Mouse (Mus musculus): ENCODE results near the gene Exoc3l2.
"Not testable (repeated sequence)": the region's sequence is repeated elsewhere in the genome, so short reads cannot be mapped to it uniquely, and the experiment has no call there.

The Exoc3l2 gene

DNA sequence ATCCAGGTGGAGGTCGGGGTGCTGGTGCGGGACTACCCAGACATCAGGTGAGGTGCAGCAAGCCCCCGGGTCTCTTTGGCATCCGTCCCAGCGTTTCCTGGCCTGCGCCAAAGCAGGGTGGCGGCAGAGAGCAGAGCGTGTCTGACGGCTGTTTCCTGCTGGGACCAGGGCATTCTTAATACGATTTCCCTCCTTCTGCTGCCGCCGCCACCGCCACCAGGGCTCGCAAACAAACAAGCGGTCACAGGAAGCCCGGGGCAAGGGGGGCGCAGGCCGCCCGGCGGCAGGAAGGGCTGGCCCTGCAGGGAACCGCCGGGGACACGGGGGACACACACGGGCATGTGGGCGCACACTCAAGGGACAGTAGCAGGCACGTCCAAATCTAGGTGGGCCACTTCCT is 28.6 kb downstream of the Exoc3l2 start:
- no peak for DNase-seq

GRCm38 (mm10) chr7:19494751-19495474 is 31.8 kb downstream of the Exoc3l2 start:
- DNase-seq, result no peak

DNA sequence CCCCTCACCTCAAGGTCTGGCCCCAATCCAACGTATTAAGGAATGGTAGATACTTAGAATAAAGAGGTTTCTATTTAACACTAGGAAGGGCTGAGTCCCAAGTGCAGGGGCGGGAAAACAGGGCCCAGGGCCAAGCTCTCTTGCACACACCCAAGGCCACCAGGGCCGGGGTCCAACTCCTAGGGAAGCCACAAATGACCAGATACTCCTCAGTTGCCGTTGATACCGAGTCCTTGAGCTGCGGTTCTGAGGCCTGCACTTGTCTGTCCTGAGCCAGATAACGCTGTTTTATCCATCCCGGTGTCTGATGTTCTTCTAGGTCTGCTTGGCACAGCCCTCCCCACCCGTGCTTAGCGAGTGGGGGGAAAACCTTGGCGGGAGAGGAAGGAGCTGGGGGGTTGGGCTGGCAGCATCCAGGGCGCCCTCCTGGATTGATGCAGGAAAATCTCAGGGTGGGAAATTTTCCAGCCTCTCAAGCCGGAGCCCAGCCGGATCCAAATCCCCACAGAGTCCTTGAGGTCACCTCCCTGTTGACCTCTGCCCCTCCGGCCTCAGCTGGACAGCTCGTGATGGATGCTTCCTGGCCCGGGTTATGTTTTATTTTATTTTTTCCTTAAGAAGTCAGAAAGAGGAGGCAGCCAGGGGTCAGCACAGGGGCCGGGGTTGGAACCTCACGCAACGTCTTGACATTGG is 32.5 kb downstream of the Exoc3l2 start:
- no peak for DNase-seq

GRCm38 (mm10) chr7:19496214-19496555 is 33.1 kb downstream of the Exoc3l2 start:
- DNase-seq, result no peak

- no peak for DNase-seq
These were observed 35.2 kb downstream of the Exoc3l2 start for GRCm38 (mm10) chr7:19498326-19498725.

GRCm38 (mm10) chr7:19500420-19501363 is 37.6 kb downstream of the Exoc3l2 start:
- no peak for DNase-seq

- DNase-seq, result no peak
These were observed 38.5 kb downstream of the Exoc3l2 start for GRCm38 (mm10) chr7:19501658-19502057.

- DNase-seq, result no peak
These were observed 40.4 kb downstream of the Exoc3l2 start for GRCm38 (mm10) chr7:19503481-19504068.

GRCm38 (mm10) chr7:19506326-19506725 is 43.2 kb downstream of the Exoc3l2 start:
- DNase-seq, result no peak

DNA sequence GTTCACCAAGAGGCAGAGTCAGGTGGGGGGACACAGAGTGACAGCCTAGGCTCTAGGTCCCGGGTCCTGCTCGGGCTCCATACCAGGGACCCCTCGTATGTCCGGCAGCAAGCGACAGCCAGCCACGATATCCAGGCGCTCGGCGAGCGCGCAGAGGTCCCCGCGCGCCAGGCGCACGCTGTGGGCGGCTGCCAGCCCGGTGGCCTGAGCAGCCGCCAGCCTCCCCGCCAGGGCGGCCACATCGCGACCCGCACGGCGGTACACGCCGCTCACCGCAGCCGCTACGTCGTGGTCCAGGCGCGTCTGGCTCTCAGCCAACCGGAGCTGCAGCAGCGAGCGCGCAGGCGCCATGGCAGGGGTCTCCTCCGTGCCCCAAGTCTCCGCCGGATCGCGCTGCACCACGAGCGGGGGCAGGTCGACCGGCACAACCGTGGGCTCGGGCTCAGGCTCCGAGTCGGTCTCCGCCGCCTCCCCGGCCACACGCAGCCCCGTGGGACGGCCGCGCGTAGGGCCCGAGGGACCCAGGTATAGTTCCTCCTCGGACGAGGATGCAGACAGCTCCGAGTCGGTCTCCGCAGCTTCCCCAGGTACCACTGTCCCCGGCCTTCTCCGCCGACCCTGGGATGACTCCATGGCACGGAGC is 44.0 kb downstream of the Exoc3l2 start:
- no peak for DNase-seq

DNA sequence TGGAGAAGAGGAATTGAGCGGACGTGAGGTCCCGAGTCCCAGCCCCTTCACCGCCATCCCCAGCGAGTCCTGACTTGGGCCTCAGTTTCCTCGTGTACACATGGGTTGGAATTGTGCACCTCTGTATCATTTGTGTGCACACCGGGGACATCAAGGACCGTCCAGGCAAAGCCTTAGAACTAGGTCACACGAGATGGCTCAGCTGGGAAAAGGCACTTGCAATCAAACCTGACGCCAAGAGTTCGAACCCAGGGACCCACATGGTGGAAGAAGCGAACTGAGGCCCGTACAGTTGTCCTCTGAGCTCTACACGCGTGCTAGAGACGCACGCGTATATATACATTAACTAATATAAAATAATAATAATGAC is 44.5 kb downstream of the Exoc3l2 start:
- no peak for DNase-seq

DNA sequence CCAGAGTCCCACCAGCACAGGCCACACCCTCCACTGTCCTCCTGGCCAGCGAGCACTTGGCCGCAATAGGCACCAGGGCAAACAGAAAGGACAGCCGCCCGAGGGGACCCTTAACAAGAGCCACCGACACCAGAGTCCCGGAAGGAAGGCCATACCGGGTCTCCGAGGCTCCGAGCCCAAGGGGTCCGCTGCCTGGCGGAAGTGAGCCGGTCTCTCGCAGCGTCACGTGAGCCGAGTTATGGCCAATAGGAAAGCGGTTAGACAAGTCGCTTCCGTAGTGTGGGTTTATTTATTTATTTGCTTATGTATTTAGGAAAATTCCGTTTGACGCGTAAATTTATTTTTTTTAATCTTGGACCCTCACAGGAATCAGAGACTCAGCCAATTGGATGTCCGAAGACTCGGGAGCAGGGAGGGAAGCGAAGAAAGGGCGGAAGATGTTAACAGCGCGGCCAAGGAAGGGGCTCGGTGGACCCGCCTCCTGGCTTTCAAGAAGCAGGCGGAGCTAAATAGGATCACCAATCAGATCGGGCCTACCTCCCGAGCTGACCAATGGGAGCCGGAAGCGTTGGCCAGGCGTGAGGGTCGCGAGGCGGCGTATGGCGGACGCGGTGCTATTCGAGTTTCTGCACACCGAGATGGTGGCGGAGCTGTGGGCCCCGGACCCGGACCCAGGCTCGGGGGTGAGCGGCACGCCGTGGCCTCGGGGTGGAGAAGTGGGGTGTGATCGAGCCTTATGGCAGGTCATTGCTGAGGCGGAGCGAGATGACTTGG is 45.2 kb downstream of the Exoc3l2 start, which contains the start of the genes Bloc1s3 and Trappc6a:
TSS of gene Bloc1s3 (minus strand) at position 218 of the 774 bp plus-strand sequence.
TSS of gene Trappc6a (plus strand) at position 246 of the 774 bp plus-strand sequence.
- peak; percentile 92 for DNase-seq

DNA sequence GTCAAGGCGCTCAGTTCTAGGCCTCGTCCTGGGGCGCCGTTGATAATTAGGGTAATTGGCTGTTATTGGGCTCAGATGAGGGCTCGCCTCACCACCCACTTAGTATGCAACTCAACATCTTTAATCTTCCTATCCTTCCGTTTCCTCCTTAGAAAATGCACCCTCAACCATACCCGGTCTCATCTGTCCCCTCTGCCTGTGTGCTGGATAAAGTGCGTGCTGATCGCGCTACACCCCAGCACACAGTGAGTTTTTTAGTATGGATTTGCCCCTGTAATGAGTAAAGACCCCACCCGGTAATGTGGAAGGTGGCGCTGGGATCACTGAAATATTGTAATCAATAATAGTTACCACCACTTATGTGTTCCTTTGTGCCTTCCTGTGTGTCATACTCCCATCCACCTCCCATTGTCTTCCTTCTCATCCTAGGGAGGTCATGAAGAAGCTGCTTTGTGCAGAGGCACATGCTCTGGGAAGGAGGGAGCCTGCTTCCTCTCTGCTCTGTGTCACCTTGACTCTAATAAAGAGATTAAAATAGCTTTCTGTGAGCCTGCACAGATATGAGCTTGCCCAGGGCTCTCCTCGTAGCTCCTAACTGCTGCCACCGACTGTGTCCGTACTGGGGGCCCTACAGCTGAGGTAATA is 45.9 kb downstream of the Exoc3l2 start:
- DNase-seq, result no peak

- DNase-seq, result no peak
These were observed 46.7 kb downstream of the Exoc3l2 start for GRCm38 (mm10) chr7:19509786-19510185.

GRCm38 (mm10) chr7:19511934-19512333 is 48.8 kb downstream of the Exoc3l2 start:
- not testable (repeated sequence) for DNase-seq

DNA sequence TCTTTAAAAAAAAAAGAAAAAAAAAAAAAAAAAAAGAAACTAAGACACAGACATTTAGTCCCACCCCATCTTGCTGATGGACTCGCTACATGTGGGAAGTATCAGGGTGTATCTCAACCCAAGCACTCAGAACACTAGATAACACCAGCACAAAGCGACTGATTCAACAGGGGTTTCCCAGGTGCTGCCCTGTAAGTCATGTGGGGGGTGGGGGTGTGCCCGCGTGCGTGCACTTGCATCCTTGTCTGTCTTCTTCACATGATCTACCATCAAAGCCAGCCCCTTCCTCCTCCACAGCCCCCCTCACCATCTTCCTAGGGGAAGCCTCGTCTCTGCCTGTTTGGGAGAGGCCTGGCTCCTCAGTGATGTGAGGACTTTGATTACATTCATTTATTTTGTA is 49.2 kb downstream of the Exoc3l2 start:
- DNase-seq, result no peak

DNA sequence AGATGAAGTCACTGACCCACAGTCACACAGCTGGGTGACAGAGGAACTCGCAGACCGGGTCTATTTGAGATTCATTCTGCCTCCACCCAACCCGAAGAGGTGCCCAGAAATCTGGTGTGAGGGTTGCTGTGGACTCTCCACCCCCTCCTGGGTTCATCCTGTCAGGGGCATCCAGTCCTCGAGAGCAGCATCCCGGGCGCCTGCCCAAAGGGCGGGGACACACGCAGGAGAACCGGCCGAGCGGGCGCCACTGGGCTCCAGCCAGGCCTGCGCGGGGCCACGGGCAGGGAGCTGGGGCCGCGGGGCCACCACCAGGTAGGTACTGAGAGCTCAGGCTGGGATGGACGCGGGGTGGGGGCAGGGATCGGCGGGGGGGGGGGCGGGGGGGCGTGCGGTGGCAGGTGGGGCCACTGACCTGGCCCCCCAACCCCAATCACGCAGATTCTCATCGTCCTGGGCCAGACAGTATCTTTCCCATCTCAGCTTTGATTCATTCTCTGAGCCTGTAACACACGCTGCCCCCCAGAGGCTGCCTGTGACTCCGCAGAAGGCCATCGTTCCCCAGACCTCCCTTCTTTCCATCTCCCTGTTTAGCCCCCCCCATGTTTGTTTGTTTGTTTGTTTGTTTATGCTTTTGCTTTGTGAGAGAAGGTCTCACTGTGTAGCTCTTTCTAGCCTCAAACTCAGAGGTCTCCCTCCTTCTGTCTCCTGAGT is 54.7 kb downstream of the Exoc3l2 start, which contains the start of gene Nkpd1:
TSS of gene Nkpd1 (plus strand) at position 187 of the 714 bp plus-strand sequence.
- peak; percentile 71 for DNase-seq

GRCm38 (mm10) chr7:19520032-19520431 is 56.9 kb downstream of the Exoc3l2 start:
- DNase-seq, result no peak

DNA sequence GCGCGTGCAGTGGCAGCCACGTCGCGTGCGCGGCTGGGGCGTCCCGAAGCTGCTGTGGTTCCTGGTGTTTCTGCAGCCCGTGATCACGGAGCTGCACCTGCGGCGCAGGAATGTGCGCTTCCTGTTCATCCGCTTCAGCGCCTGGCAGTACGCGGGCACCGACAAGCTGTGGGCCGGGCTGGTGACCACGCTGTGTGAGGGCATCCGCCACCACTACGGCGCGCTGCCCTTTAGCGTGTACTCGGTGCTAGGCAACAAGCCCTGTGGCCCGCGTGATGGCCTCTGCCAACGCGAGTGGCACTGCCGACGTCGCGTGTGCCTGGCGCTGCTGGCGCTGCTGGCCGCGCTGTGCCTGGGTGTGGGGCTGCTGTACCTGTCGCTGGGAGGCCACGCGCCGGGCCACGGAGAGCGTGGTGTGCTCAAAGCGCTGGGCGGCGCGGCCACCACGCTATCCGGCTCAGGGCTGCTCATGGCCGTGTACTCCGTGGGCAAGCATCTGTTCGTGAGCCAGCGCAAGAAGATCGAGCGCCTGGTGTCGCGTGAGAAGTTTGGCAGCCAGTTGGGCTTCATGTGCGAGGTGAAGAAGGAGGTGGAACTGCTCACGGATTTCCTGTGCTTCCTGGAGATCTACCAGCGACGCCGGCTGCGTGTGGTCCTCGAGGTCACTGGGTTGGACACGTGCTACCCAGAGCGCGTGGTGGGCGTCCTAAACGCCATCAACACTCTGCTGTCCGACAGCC is 60.1 kb downstream of the Exoc3l2 start:
- DNase-seq, result no peak
